Mouse (Mus musculus): ENCODE measurements around the gene Tmtc2. TPM values are rescaled to one million over a fixed set of nuclear protein-coding genes. Genes with fewer than 3 reads are reported as not detected.

The Tmtc2 gene
- total and polyA plus RNA-seq, 3 experiments: not detected

- no peak for DNase-seq (ENCODE audit: extremely low read depth)
- in situ Hi-C loops (cut with MboI; ENCODE audit: low pct_ligation_motif_present, low pct_unique_long_range_greater_than_20kb, low sequenced_read_pairs) (no loop called here), dilution Hi-C loops (cut with MboI; ENCODE audit: extremely low pct_ligation_motif_present, extremely low pct_unique_long_range_greater_than_20kb, low sequenced_read_pairs) (no loop called here)
- H3K27ac ChIP-seq (ENCODE audit: insufficient read depth, low read depth): no peak overlapping the region
- H3K9ac ChIP-seq (ENCODE audit: insufficient read depth, low read depth): no peak overlapping the region
- no peaks in the 10 kb centered on the region for H3K4me1 ChIP-seq (ENCODE audit: control insufficient read depth in 1 of 2, insufficient read depth in 2 of 2)
- no peak overlapping the region for H3K4me3 ChIP-seq (replicated peaks in 1 of 3; ENCODE audit: low read depth in 2 of 3, low read length in 2 of 3, poor library complexity in 1 of 3)
- H3K4me2 ChIP-seq (ENCODE audit: insufficient read depth, low read depth, poor library complexity, severe bottlenecking): no peak overlapping the region
- no peaks in the 10 kb centered on the region for H3K79me2 ChIP-seq (replicated peaks; ENCODE audit: control insufficient read depth, extremely low read depth, insufficient read depth, poor library complexity, severe bottlenecking)
- H3K9me3 ChIP-seq (replicated peaks; ENCODE audit: low read length): peaks cover 77% of the 10 kb centered on the region
- TF ChIP-seq CHD1 (IDR thresholded peaks at IDR 0.05; ENCODE audit: low read depth, low read length) (no peak), ZNF384 (IDR thresholded peaks at IDR 0.05; ENCODE audit: low read depth, low read length) (no peak), MAX (IDR thresholded peaks at IDR 0.05; ENCODE audit: low read length) (no peak), JUND (conservative IDR thresholded peaks at IDR 0.05; ENCODE audit: low read depth, low read length) (no peak), ZC3H11A (IDR thresholded peaks at IDR 0.05; ENCODE audit: low read depth, low read length) (no peak), RAD21 (IDR thresholded peaks at IDR 0.05; ENCODE audit: low read depth, low read length) (no peak), NRF1 (IDR thresholded peaks at IDR 0.05; ENCODE audit: low read depth, low read length) (no peak), JUN (IDR thresholded peaks at IDR 0.05; ENCODE audit: insufficient read depth, low read depth, low read length) (no peak), NELFE (IDR thresholded peaks at IDR 0.05; ENCODE audit: low read depth, low read length) (no peak), SIN3A (IDR thresholded peaks at IDR 0.05; ENCODE audit: low read length) (no peak), PAX5 (IDR thresholded peaks at IDR 0.05; ENCODE audit: low read length) (no peak), HCFC1 (IDR thresholded peaks at IDR 0.05; ENCODE audit: low read depth, low read length) (no peak), POLR2A (IDR thresholded peaks at IDR 0.05; ENCODE audit: low read depth, low read length) (no peak), EP300 (IDR thresholded peaks at IDR 0.05; ENCODE audit: low read length) (no peak), GABPA (IDR thresholded peaks at IDR 0.05; ENCODE audit: insufficient replicate concordance, low read depth, low read length) (no peak), ZKSCAN1 (IDR thresholded peaks at IDR 0.05; ENCODE audit: borderline replicate concordance, low read depth, low read length) (no peak), USF1 (IDR thresholded peaks at IDR 0.05; ENCODE audit: low read depth, low read length) (no peak), MAZ (IDR thresholded peaks at IDR 0.05; ENCODE audit: low read depth, low read length) (no peak)
- H3K27me3 ChIP-seq (replicated peaks): no peaks in the 10 kb centered on the region
- H3K36me3 ChIP-seq (replicated peaks in 1 of 2; ENCODE audit: control insufficient read depth in 1 of 2, insufficient read depth in 1 of 2, low read length in 1 of 2): no peaks in the 10 kb centered on the region
Measured at GRCm38 (mm10) chr10:105571019-105571418, 3.2 kb downstream of the Tmtc2 start.

GRCm38 (mm10) chr10:105569573-105569972 is 4.7 kb downstream of the Tmtc2 start:
- H3K4me2 ChIP-seq (ENCODE audit: insufficient read depth, low read depth, poor library complexity, severe bottlenecking): no peak overlapping the region
- no peaks in the 10 kb centered on the region for H3K36me3 ChIP-seq (replicated peaks in 1 of 2; ENCODE audit: control insufficient read depth in 1 of 2, insufficient read depth in 1 of 2, low read length in 1 of 2)
- H3K79me2 ChIP-seq (replicated peaks; ENCODE audit: control insufficient read depth, extremely low read depth, insufficient read depth, poor library complexity, severe bottlenecking): no peaks in the 10 kb centered on the region
- no peaks in the 10 kb centered on the region for H3K4me1 ChIP-seq (ENCODE audit: control insufficient read depth in 1 of 2, insufficient read depth in 2 of 2)
- dilution Hi-C loops (cut with MboI; ENCODE audit: extremely low pct_ligation_motif_present, extremely low pct_unique_long_range_greater_than_20kb, low sequenced_read_pairs): no loop called here
- no peak for DNase-seq (ENCODE audit: extremely low read depth)
- in situ Hi-C loops (cut with MboI; ENCODE audit: low pct_ligation_motif_present, low pct_unique_long_range_greater_than_20kb, low sequenced_read_pairs): no loop called here
- no peak overlapping the region for H3K4me3 ChIP-seq (replicated peaks in 1 of 3; ENCODE audit: low read depth in 2 of 3, low read length in 2 of 3, poor library complexity in 1 of 3)
- H3K9ac ChIP-seq (ENCODE audit: insufficient read depth, low read depth): no peak overlapping the region
- H3K27ac ChIP-seq (ENCODE audit: insufficient read depth, low read depth): no peak overlapping the region
- TF ChIP-seq ZMIZ1 (IDR thresholded peaks at IDR 0.05; ENCODE audit: low read depth, low read length): no peak
- no peak for TF ChIP-seq SIN3A (IDR thresholded peaks at IDR 0.05; ENCODE audit: low read length)
- no peak for TF ChIP-seq MAZ (IDR thresholded peaks at IDR 0.05; ENCODE audit: low read depth, low read length)
- no peak for TF ChIP-seq ZNF384 (IDR thresholded peaks at IDR 0.05; ENCODE audit: low read depth, low read length)
- H3K27me3 ChIP-seq (replicated peaks): no peaks in the 10 kb centered on the region
- peaks cover 77% of the 10 kb centered on the region for H3K9me3 ChIP-seq (replicated peaks; ENCODE audit: low read length)

Data from CH12.LX (cell line).